Mouse (Mus musculus): ENCODE results near the gene Rnase9. TPM values are rescaled to one million over a fixed set of nuclear protein-coding genes. Genes with fewer than 3 reads are reported as not detected.
"Not testable (repeated sequence)": the region's sequence is repeated elsewhere in the genome, so short reads cannot be mapped to it uniquely, and the experiment has no call there.

Rnase9 gene
- total RNA-seq, 2 experiments from 2014 or later = not detected

- DNase-seq (ENCODE audit: low spot score in 2 of 2) = no peak
Observed at GRCm38 (mm10) chr14:51051941-51052340, 10.3 kb upstream of the Rnase9 start.

DNA sequence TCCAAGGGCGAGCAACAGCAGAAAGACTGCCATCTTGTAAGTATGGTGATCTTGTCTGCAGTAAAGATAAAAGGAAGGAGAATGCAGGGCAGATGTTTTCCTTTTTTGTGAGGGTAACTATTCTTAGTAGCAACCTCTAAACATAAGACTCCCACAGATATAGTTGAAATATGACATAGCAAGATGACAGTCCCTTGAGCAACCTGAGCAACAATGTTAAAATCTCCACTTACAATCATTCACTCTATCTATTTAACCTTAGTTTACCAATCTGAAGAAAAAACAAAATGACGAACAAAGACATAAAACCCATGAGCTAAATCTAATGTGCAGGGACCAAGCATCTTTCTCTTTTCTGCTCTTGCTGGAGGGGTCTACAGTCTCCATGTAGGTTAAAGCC is 8.4 kb upstream of the Rnase9 start, which contains the start of gene Rnase11:
Gene Rnase11, minus strand, starts transcription at position 101 of the 400 bp plus-strand sequence.
- DNase-seq (ENCODE audit: low spot score in 2 of 2) = no peak

DNA sequence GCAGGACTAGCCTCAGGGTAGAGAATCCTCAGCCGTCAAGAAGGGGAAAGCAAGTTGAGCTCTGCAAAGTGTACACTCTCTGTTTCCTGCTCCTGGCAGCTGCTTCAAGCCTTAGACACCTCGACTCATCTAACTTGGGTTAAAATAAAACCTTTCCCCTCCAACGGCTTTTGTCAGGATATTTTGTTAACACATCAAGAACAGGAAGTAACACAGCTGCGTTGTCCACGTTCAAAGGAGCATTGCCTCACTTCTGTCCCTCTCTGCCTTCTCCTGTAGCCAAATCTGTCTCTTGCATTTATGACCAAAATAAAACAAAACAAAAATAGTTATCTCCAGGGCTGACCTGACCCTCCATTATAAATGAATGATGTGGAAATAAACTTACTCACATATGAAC is 6.2 kb upstream of the Rnase9 start:
- DNase-seq (ENCODE audit: low spot score in 2 of 2) = no peak

- DNase-seq (ENCODE audit: low spot score in 2 of 2) = no peak
Observed at GRCm38 (mm10) chr14:51036214-51036613, 5.5 kb downstream of the Rnase9 start.

DNA sequence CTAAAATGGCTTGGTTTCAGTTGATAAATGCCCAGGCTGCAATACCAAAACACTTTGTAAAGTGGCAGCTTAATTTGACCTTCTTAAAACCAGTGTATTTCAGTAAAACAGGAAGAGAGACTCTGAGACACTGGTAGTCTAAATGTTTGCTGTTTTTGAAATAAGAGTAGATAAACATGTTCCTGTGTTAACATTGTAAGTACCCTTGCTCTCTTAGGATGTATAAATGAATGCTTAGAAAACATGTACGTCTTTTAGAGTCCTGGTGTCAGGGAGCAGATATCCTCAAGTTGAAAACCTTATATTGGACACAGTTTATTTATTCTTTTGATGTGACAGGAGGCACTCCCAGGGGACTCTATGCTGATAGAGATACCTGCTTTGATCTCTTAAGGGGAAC is 6.5 kb downstream of the Rnase9 start:
- no peak for DNase-seq (ENCODE audit: low spot score in 2 of 2)

GRCm38 (mm10) chr14:51027387-51028155 is 14.1 kb downstream of the Rnase9 start:
- DNase-seq (ENCODE audit: low spot score in 2 of 2) = no peak

DNA sequence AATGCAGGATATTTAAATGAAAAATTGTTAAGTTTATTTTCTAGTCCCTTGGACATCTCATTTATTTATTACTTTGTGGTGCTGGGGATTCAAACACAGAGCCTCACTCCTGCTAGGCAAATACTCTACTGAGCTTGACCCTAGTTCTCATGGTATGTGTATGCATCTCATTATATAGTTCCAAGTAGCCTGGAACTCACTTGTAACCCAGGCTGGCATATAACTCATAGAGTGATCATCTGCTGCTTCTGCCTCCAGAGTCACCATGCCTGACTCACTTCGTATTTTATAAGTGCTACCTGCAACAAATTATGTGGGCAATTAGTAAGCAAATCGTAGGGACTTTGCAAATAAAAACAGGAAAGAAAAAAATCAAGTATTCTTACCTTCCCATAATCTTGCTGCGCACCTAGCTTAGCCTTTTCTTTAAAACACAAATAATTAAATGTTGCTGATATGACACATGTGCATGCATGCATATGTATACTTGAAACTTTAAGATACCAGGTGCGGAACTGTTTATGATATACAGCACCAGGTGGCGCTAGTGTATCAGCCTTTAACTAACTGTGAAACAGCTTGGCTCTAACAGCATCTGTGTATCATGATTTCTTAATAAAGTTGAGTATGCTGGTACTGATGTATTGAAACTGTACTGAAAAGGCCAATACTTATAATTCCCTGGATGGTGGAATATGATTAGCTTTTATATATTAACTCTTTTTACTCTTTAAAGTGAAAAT is 15.1 kb downstream of the Rnase9 start:
- peak; percentile 22 to 87 for DNase-seq (ENCODE audit: low spot score in 2 of 2)

DNA sequence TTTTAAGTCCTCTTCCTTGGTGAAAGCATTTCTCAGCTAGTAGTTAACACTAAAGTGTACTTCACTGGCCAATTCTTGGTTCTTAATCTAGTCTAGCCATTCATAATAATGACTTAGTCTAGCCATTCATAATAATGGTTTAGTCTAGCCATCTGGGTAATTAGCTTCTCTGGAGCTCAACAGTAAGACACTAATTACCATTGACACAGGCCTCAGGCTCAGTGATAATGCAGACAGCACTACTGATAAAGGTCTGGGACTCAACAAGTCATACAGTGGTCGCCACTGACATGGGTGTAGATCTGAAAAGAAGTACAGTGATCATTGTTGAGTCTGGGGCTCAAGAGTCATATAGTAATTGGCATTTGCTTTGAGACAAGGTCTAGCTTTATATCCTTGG is 16.8 kb downstream of the Rnase9 start:
- no peak for DNase-seq (ENCODE audit: low spot score in 2 of 2)

- no peak for DNase-seq (ENCODE audit: low spot score in 2 of 2)
Observed at GRCm38 (mm10) chr14:51023457-51023856, 18.2 kb downstream of the Rnase9 start.

GRCm38 (mm10) chr14:51017256-51017655 is 24.4 kb downstream of the Rnase9 start:
- DNase-seq (ENCODE audit: low spot score in 2 of 2) = no peak

DNA sequence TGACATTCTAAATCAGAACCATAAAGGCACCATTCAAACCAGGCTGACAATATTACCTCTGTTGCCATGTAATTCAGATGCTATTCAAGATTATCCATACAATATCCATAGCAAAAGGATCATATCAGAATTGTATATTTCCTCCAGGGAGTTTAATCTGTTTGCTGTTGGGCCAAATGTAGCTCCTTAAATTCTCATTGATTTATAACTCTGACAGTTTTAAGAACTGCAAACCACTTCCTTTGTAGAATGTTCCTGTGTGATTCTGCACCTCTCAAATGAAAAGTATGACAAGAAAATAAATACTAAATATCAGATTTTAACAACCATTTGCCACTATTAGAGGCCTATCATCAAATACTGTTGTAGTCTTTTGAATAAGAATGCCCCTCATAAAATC is 25.9 kb downstream of the Rnase9 start:
- no peak for DNase-seq (ENCODE audit: low spot score in 2 of 2)

DNA sequence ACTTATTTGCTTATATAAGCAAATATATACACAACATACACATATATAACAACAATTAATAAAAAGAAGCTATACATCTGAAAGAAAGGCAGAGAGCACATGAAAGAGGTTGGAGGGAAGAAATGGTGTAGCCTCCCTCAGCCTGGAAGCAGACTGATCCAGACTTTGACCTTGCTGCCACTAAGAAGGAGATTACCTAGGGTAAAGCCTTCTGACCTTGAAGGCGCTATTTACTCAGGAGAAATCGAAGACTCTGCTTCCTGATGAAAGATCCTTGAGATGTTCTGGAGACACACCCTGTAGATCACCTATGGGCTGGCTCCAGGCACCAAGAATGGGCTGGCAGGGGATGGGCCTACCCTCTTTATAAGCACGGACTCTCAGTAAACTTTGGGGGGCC is 26.9 kb downstream of the Rnase9 start:
- not testable (repeated sequence) for DNase-seq (ENCODE audit: low spot score in 2 of 2)

DNA sequence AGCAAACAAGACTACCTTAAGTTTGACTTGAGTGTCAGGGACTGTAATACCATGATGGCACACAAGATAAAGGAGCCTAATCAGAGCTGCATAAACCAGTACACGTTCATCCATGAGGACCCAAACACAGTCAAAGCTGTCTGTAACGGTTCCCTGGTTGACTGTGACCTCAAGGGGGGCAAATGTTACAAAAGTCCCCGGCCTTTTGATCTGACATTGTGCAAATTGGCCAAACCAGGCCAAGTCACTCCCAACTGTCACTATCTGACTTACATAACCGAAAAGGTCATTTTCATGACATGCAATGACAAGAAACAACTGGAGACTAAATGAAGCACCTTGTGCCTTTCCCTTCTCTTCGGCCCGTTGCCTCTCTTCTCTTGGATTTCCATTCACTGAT is 32.1 kb downstream of the Rnase9 start:
- no peak for DNase-seq (ENCODE audit: low spot score in 2 of 2)

DNA sequence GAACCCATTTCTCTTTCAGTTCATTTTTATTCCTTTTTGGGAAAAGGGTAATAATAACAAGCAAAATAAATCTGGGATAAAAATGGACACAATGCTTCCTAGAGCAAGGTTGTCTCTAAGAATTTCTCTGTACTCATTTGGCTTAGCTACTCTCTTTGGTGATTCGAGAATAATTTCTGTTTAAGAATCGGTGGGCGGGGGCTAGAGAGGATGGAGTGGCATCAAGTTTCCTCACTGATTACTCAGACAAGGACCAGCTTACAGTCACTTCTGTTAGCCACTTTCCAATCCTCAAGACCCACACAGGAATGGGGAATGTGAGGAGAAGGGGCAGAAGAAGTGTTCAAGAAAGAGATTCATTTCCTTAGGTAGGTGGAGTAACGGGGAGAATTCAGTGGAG is 32.9 kb downstream of the Rnase9 start:
- no peak for DNase-seq (ENCODE audit: low spot score in 2 of 2)

DNA sequence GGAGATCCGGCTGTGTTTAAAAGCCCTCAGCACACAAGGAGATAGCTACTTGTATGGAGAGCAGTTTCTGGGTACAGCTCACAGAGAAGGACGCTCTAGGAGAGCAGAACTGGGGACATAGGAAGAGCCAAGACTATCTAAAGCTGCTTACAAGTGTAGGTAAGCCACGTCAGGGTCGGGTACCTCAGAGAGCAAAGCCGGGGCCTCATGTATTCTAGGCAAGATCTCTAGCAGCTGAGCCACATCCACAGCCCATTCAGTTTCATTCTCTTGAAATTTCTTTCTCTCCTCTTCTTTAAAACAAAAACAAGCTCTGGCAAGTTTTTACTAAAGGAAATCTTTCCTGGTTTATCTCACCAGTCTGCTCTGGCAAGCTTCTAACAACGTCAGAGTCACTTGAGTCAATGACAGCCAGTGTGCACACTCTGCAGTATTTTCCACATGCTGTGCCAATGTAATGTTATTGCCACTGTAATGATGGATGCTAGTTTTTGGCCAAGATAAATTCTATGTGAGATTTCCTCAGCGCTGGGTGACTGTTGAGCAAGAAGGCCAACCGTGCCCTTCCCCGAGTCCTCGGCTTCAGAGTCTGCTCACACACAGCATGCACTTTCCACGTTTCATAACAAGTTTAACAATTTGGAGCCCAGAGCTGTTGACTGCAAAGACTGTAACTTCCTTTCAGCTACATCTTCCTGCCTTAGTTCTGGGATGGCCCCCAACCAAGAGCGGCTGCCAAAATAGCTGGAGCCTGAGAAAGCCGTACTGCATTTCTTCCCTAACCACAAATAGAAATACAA is 33.6 kb downstream of the Rnase9 start:
- peak; percentile 27 to 38 for DNase-seq (ENCODE audit: low spot score in 2 of 2)

DNA sequence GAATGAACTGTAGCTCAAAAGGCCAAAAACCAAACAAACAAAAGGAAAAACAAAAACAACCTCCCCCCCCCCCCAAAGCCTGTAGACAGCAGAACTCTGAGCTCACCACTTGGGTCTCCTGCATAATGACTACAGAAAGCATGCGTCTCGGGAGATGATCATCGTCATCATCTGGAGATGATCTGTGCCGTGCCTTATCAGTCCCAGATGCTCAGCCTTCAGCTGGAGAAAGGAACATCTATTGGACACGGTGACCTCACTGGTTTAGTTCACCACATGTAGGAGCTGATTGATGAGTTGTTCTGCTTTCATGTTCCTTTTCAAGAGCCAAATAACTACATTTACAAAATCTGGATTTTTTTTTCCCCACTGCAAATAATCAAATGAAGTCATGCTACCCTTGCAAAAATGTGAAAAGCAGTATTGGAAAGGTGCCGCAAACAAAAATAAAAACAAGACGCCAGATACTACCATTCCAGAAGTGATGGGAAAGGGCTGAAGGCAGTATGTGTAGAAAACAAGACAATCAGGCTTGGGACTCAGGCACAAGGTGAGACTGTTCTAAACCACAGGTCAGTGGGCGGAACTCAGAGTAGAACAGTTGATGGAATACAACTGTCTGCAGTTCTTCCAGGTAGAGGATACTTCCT is 34.4 kb downstream of the Rnase9 start, which contains the start of gene Rnase10:
Gene Rnase10, plus strand, starts transcription at position 600 of the 650 bp plus-strand sequence.
- DNase-seq (ENCODE audit: low spot score in 2 of 2) = no peak

- no peak for DNase-seq (ENCODE audit: low spot score in 2 of 2)
Observed at GRCm38 (mm10) chr14:50997999-50998666, 43.5 kb downstream of the Rnase9 start.

GRCm38 (mm10) chr14:50997088-50997487 is 44.6 kb downstream of the Rnase9 start:
- no peak for DNase-seq (ENCODE audit: low spot score in 2 of 2)

- no peak for DNase-seq (ENCODE audit: low spot score in 2 of 2)
Observed at GRCm38 (mm10) chr14:50991037-50991436, 50.6 kb downstream of the Rnase9 start.
